Mouse (Mus musculus) heart, embryonic 15.5 days (tissue): Measurements from ENCODE around the gene Aebp1. TPM values are rescaled to one million over a fixed set of nuclear protein-coding genes. Genes with fewer than 3 reads are reported as not detected.

ENCODE experiments used
- ATAC-seq: fragments of 200-750 bp; cut with Nextera tagmentation; replicated peaks from 2 replicates; pipeline ENCODE4 v1.8.0; 2017; ENCODE audit warnings: low read depth, moderate TSS enrichment; ENCODE audit not compliant: insufficient number of reproducible peaks, insufficient read depth, low FRiP score
- H3K27ac ChIP-seq: fragments of 300-500 bp; sonication (generic); 2 replicates; pipeline ENCODE4 v1.5.1; 2015; ENCODE audit warnings: mild to moderate bottlenecking, inconsistent platforms
- H3K27me3 ChIP-seq: fragments of 300-500 bp; sonication (generic); 2 replicates; pipeline ENCODE4 v1.6.1; 2015; ENCODE audit warnings: inconsistent platforms
- H3K36me3 ChIP-seq: fragments of 300-500 bp; sonication (generic); 2 replicates; pipeline ENCODE4 v1.6.1; 2015; ENCODE audit warnings: mild to moderate bottlenecking, inconsistent platforms
- H3K4me1 ChIP-seq: fragments of 300-500 bp; sonication (generic); replicated peaks from 2 replicates; pipeline ENCODE4 v1.6.1; 2015; ENCODE audit warnings: inconsistent platforms
- H3K4me2 ChIP-seq: fragments of 300-500 bp; sonication (generic); 2 replicates; pipeline ENCODE4 v1.6.1; 2015; ENCODE audit warnings: inconsistent platforms, mild to moderate bottlenecking, moderate library complexity
- H3K4me3 ChIP-seq: fragments of 300-500 bp; sonication (generic); 2 replicates; pipeline ENCODE4 v1.5.1; 2015; ENCODE audit warnings: mild to moderate bottlenecking, inconsistent platforms
- H3K9ac ChIP-seq: fragments of 300-500 bp; sonication (generic); 2 replicates; pipeline ENCODE4 v1.6.1; 2015; ENCODE audit warnings: mild to moderate bottlenecking, inconsistent platforms
- H3K9me3 ChIP-seq: fragments of 300-500 bp; sonication (generic); replicated peaks from 2 replicates; pipeline ENCODE4 v1.6.1; 2016; ENCODE audit warnings: inconsistent platforms
- WGBS: fragments of 180-500 bp; shearing (Covaris S2); methylation state at CpG from one replicate; pipeline ENCODE4 v1.1.7; 2015; ENCODE audit warnings: mixed read lengths; 5-methylcytosine and 5-hydroxymethylcytosine counted together
- polyA plus RNA-seq: library from polyadenylated mRNA; unstranded; fragments of >200 nt; fragmentation: Nextera tagmentation; extraction: Ambion mirVana; gene quantifications from 2 replicates; pipeline ENCODE4 v1.2.1, GENCODE M21; 2015

Aebp1 gene
- polyA plus RNA-seq, 1 experiment from 2014 or later = 31.7 TPM

GRCm38 (mm10) chr11:5837251-5838246 is 24.2 kb upstream of the Aebp1 start, which contains the start of gene Polm:
Gene Polm, minus strand, starts transcription at chr11:5838016.
- H3K27ac ChIP-seq = peak within 1 kb of the TSS; percentile 84
- no peaks in the 10 kb centered on the region for H3K27me3 ChIP-seq
- peak within 1 kb of the TSS; percentile 76 for H3K4me3 ChIP-seq
- peaks cover 11% of the 10 kb centered on the region; the same call in 1 of the 2 replicates for H3K36me3 ChIP-seq
- H3K4me1 ChIP-seq = peaks cover 9% of the 10 kb centered on the region
- H3K9ac ChIP-seq = peak within 1 kb of the TSS; percentile 76
- no peaks in the 10 kb centered on the region for H3K9me3 ChIP-seq
- ATAC-seq = peak; percentile 95
- WGBS = under 1% methylated on average over 63 of the region's 63 CpGs
- H3K4me2 ChIP-seq = peak within 1 kb of the TSS; percentile 95

GRCm38 (mm10) chr11:5840346-5840745 is 21.4 kb upstream of the Aebp1 start:
- ATAC-seq = no peak
- Histone ChIP-seq H3K36me3 (no peaks in the 10 kb centered on the region), H3K4me3 (no peak overlapping the region), H3K9ac (no peak overlapping the region), H3K4me1 (peaks cover 9% of the 10 kb centered on the region), H3K27me3 (no peaks in the 10 kb centered on the region), H3K4me2 (no peak overlapping the region), H3K27ac (no peak overlapping the region), H3K9me3 (no peaks in the 10 kb centered on the region)
- 88% methylated on average over 7 of the region's 7 CpGs for WGBS

DNA sequence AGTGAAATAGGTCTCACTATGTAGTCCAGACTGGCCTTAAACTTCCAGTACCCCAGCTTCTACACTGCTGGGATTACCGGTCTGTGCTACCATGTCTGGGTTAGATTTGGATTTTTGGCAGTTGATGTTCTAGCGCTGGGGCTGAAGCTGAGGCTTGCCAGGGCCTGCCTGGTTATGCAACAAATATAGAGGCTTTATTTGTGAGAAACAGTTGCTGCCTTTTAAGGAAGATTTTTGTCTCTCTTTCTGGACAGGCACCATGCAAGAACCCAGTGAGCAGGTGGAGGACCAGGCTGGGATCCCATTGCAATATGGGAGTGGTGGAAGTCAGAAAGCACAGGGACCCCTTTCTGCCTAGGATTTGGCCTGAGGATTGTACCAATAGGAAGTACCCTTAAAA is 20.0 kb upstream of the Aebp1 start:
- 90% methylated on average over 2 of the region's 2 CpGs for WGBS
- H3K4me3 ChIP-seq = no peak overlapping the region
- ATAC-seq = no peak
- no peaks in the 10 kb centered on the region for H3K36me3 ChIP-seq
- H3K27ac ChIP-seq = no peak overlapping the region
- H3K4me2 ChIP-seq = no peak overlapping the region
- H3K9me3 ChIP-seq = no peaks in the 10 kb centered on the region
- H3K9ac ChIP-seq = no peak overlapping the region
- H3K4me1 ChIP-seq = peaks cover 15% of the 10 kb centered on the region
- H3K27me3 ChIP-seq = no peaks in the 10 kb centered on the region

GRCm38 (mm10) chr11:5843131-5843530 is 18.6 kb upstream of the Aebp1 start:
- no peak overlapping the region for H3K4me2 ChIP-seq
- H3K36me3 ChIP-seq = no peaks in the 10 kb centered on the region
- peaks cover 11% of the 10 kb centered on the region; the same call in 1 of the 2 replicates for H3K4me1 ChIP-seq
- H3K9me3 ChIP-seq = no peaks in the 10 kb centered on the region
- no peak overlapping the region for H3K27ac ChIP-seq
- WGBS = 81% methylated on average over 3 of the region's 3 CpGs
- H3K9ac ChIP-seq = no peak overlapping the region
- H3K4me3 ChIP-seq = no peak overlapping the region
- H3K27me3 ChIP-seq = no peaks in the 10 kb centered on the region
- ATAC-seq = no peak

- H3K9me3 ChIP-seq = no peaks in the 10 kb centered on the region
- H3K4me2 ChIP-seq = no peak overlapping the region
- no peak overlapping the region for H3K4me3 ChIP-seq
- H3K27me3 ChIP-seq = no peaks in the 10 kb centered on the region
- H3K4me1 ChIP-seq = peaks cover 33% of the 10 kb centered on the region
- ATAC-seq = peak; percentile 61
- no peak overlapping the region for H3K9ac ChIP-seq
- H3K36me3 ChIP-seq = no peaks in the 10 kb centered on the region
- 33% methylated on average over 7 of the region's 7 CpGs for WGBS
- peak overlapping the region; percentile 39 for H3K27ac ChIP-seq
Observed at GRCm38 (mm10) chr11:5846639-5847345, 15.0 kb upstream of the Aebp1 start.

DNA sequence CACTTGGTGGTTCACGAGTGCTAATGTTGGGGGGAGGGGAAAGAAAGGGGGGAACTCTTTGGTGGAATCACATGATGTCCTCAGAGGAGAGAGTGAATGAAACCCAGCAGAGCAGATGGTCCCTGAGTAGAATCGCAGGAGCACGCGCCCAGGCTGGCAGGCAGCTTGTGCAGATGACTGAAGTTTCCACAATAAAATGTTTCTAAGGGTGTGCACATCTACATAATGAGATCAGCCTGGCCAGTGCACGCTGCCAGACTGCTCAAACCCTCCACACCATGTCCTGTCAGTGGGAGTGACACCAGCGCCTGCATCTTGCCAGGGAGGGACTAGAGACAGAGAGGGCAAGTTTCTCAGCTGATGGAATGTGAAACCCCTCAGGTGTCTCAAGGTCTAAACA is 13.0 kb upstream of the Aebp1 start:
- Histone ChIP-seq H3K27me3 (no peaks in the 10 kb centered on the region), H3K4me3 (no peak overlapping the region), H3K9ac (no peak overlapping the region), H3K9me3 (no peaks in the 10 kb centered on the region), H3K4me2 (no peak overlapping the region), H3K4me1 (peaks cover 41% of the 10 kb centered on the region), H3K36me3 (no peaks in the 10 kb centered on the region), H3K27ac (no peak overlapping the region; the same call in 1 of the 2 replicates)
- peak; percentile 28; the same call in 1 of the 2 replicates for ATAC-seq
- 51% methylated on average over 6 of the region's 6 CpGs for WGBS

GRCm38 (mm10) chr11:5849316-5849715 is 12.4 kb upstream of the Aebp1 start:
- no peak for ATAC-seq
- no peak overlapping the region for H3K4me2 ChIP-seq
- no peaks in the 10 kb centered on the region for H3K27me3 ChIP-seq
- no peak overlapping the region for H3K27ac ChIP-seq
- H3K9me3 ChIP-seq = no peaks in the 10 kb centered on the region
- H3K9ac ChIP-seq = no peak overlapping the region
- H3K4me3 ChIP-seq = no peak overlapping the region
- H3K4me1 ChIP-seq = peaks cover 41% of the 10 kb centered on the region
- no peaks in the 10 kb centered on the region for H3K36me3 ChIP-seq
- 71% methylated on average over 2 of the region's 2 CpGs for WGBS

DNA sequence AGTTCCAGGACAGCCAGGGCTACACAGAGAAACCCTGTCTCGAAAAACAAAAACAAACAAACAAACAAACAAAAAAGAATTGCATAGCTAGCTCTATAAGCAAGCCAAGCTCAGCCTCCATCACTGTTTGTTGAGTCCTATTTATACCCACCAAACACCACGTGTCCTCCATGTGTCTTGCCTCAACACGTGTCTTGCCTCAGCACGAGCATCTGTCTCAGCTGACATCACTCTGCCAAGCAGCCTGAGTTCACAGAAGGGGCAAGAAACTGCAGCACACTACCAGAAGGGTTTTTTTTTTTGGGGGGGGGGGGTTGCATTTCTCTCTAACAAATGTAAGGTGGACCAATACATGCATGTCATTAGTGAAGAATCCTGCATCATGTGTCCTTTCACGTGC is 11.3 kb upstream of the Aebp1 start:
- whole genome bisulfite sequencing = 38% methylated on average over 5 of the region's 5 CpGs
- no peak for ATAC-seq
- H3K9me3 ChIP-seq = no peaks in the 10 kb centered on the region

GRCm38 (mm10) chr11:5851021-5851736 is 10.6 kb upstream of the Aebp1 start:
- H3K9ac ChIP-seq = no peak overlapping the region
- no peak overlapping the region for H3K4me3 ChIP-seq
- no peaks in the 10 kb centered on the region for H3K27me3 ChIP-seq
- H3K4me1 ChIP-seq = peaks cover 47% of the 10 kb centered on the region
- no peak overlapping the region for H3K4me2 ChIP-seq
- no peak for ATAC-seq
- no peaks in the 10 kb centered on the region for H3K9me3 ChIP-seq
- 43% methylated on average over 4 of the region's 4 CpGs for WGBS
- H3K36me3 ChIP-seq = no peaks in the 10 kb centered on the region
- H3K27ac ChIP-seq = peak overlapping the region; percentile 43; the same call in 1 of the 2 replicates

More for the DNA sequence above, 11.3 kb upstream of the Aebp1 start:
- Histone ChIP-seq H3K4me2 (no peak overlapping the region), H3K36me3 (no peaks in the 10 kb centered on the region), H3K9ac (no peak overlapping the region), H3K4me3 (no peak overlapping the region), H3K4me1 (peaks cover 41% of the 10 kb centered on the region), H3K27me3 (no peaks in the 10 kb centered on the region), H3K27ac (no peak overlapping the region)

DNA sequence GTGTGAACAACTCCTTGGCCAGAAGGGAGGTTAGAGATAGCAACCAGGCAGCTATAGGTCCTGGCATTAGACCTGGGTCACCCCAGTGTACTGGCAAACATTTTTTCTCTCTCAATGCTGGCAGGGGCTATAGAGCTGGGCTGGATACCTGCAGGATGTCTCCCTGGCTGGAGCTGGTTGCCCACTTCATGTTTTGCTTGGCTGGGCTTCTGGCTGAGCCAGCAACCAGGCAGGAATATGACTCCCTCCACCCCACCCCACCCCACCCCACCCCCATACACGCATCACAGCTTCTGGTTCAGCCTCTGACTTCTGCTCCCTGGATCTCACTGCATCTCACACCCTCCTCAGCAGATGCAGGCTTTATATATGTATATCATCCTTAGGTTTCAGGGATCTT is 9.4 kb upstream of the Aebp1 start:
- Histone ChIP-seq H3K9ac (no peak overlapping the region), H3K4me1 (peaks cover 46% of the 10 kb centered on the region)

DNA sequence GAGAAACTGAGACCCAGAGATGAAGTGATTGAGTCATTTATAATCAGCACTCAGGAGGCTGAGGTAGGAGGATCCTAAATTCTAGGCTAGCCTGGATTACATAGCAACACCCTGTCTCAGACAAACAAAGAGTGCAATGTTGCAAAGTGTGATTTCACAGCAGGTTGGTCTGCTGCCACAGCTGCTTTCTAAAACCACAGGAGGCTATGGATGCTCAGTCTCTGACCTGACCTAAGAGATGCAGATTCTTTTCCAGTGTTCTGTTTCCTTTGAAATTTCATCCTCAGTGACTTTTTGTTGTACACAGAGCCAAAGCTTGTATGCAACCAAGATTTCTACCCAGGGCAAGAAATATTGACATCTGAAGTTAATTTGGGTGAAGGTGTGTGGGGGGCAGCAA is 6.3 kb upstream of the Aebp1 start:
- Histone ChIP-seq H3K4me2 (no peak overlapping the region), H3K36me3 (no peaks in the 10 kb centered on the region), H3K9ac (no peak overlapping the region), H3K27me3 (no peaks in the 10 kb centered on the region), H3K4me1 (peaks cover 33% of the 10 kb centered on the region), H3K9me3 (no peaks in the 10 kb centered on the region), H3K27ac (no peak overlapping the region), H3K4me3 (no peak overlapping the region)
- ATAC-seq = no peak

More for the DNA sequence above, 9.4 kb upstream of the Aebp1 start:
- ATAC-seq = no peak
- H3K27ac ChIP-seq = no peak overlapping the region
- no peak overlapping the region for H3K4me3 ChIP-seq
- WGBS = 23% methylated on average over 1 of the region's 1 CpGs
- H3K36me3 ChIP-seq = no peaks in the 10 kb centered on the region
- no peaks in the 10 kb centered on the region for H3K9me3 ChIP-seq
- H3K4me2 ChIP-seq = no peak overlapping the region
- H3K27me3 ChIP-seq = no peaks in the 10 kb centered on the region
